Mouse (Mus musculus) kidney, embryonic 15.5 days (tissue): ENCODE results near the gene Tktl2. TPM values are rescaled to one million over a fixed set of nuclear protein-coding genes. Genes with fewer than 3 reads are reported as not detected.

Experiments
- ATAC-seq: fragments of 200-750 bp; cut with Nextera tagmentation; replicated peaks from 2 replicates; pipeline ENCODE4 v1.8.0; 2017; ENCODE audit warnings: moderate TSS enrichment; ENCODE audit not compliant: low FRiP score
- H3K27ac ChIP-seq: fragments of 300-500 bp; sonication (generic); 2 replicates; pipeline ENCODE4 v1.5.1; 2015; ENCODE audit warnings: mild to moderate bottlenecking, inconsistent platforms
- H3K27me3 ChIP-seq: fragments of 300-500 bp; sonication (generic); 2 replicates; pipeline ENCODE4 v1.6.1; 2015; ENCODE audit warnings: inconsistent platforms
- H3K36me3 ChIP-seq: fragments of 300-500 bp; sonication (generic); 2 replicates; pipeline ENCODE4 v1.6.1; 2015; ENCODE audit warnings: inconsistent platforms
- H3K4me1 ChIP-seq: fragments of 300-500 bp; sonication (generic); 2 replicates; pipeline ENCODE4 v1.6.1; 2015; ENCODE audit warnings: inconsistent platforms
- H3K4me2 ChIP-seq: fragments of 300-500 bp; sonication (generic); 2 replicates; pipeline ENCODE4 v1.6.1; 2015; ENCODE audit warnings: moderate library complexity, mild to moderate bottlenecking, inconsistent platforms
- H3K4me3 ChIP-seq: fragments of 300-500 bp; sonication (generic); replicated peaks from 2 replicates; pipeline ENCODE4 v1.5.1; 2015; ENCODE audit warnings: mild to moderate bottlenecking, inconsistent platforms
- H3K9ac ChIP-seq: fragments of 300-500 bp; sonication (generic); 2 replicates; pipeline ENCODE4 v1.6.1; 2015; ENCODE audit warnings: mild to moderate bottlenecking, inconsistent platforms
- H3K9me3 ChIP-seq: fragments of 300-500 bp; sonication (generic); replicated peaks from 2 replicates; pipeline ENCODE4 v1.6.1; 2016; ENCODE audit warnings: inconsistent platforms
- WGBS: fragments of 180-500 bp; shearing (Covaris S2); methylation state at CpG from one replicate; pipeline ENCODE4 v1.1.7; 2015; ENCODE audit warnings: mixed read lengths; 5-methylcytosine and 5-hydroxymethylcytosine counted together
- polyA plus RNA-seq: library from polyadenylated mRNA; unstranded; fragments of >200 nt; fragmentation: Nextera tagmentation; extraction: Ambion mirVana; gene quantifications from 2 replicates; pipeline ENCODE4 v1.2.1, GENCODE M21; 2015

Tktl2 gene
- not detected in 2 replicates for polyA plus RNA-seq

- no peaks in the 10 kb centered on the region for H3K4me1 ChIP-seq
- H3K4me3 ChIP-seq = no peak within 1 kb of the TSS
- H3K9ac ChIP-seq = no peak within 1 kb of the TSS
- no peak within 1 kb of the TSS for H3K27ac ChIP-seq
- H3K4me2 ChIP-seq = no peak within 1 kb of the TSS
- H3K36me3 ChIP-seq = no peaks in the 10 kb centered on the region
- no peaks in the 10 kb centered on the region for H3K9me3 ChIP-seq
- no peaks in the 10 kb centered on the region for H3K27me3 ChIP-seq
- WGBS = 95% methylated on average over 22 of the region's 22 CpGs
- no peak for ATAC-seq
Observed at GRCm38 (mm10) chr8:66511537-66511936, at the start of gene Tktl2. Gene Tktl2 (plus strand): TSS chr8:66511756.

GRCm38 (mm10) chr8:66469821-66470220, 41.7 kb upstream of the Tktl2 start:
- WGBS = 88% methylated on average over 3 of the region's 3 CpGs
- Histone ChIP-seq H3K4me1 (no peaks in the 10 kb centered on the region), H3K9me3 (no peaks in the 10 kb centered on the region), H3K36me3 (0 out of 2 replicates have a peak, but pooled peaks cover under 1% of the 10 kb centered on the region), H3K4me2 (no peak overlapping the region), H3K9ac (no peak overlapping the region), H3K27ac (no peak overlapping the region), H3K27me3 (no peaks in the 10 kb centered on the region), H3K4me3 (no peak overlapping the region)
- no peak for ATAC-seq

GRCm38 (mm10) chr8:66476880-66477279, 34.7 kb upstream of the Tktl2 start:
- no peak overlapping the region for H3K4me3 ChIP-seq
- 94% methylated on average over 3 of the region's 3 CpGs for WGBS
- H3K9me3 ChIP-seq = no peaks in the 10 kb centered on the region
- no peaks in the 10 kb centered on the region for H3K27me3 ChIP-seq
- H3K4me2 ChIP-seq = no peak overlapping the region
- no peaks in the 10 kb centered on the region for H3K4me1 ChIP-seq
- H3K36me3 ChIP-seq = peaks cover 63% of the 10 kb centered on the region
- H3K27ac ChIP-seq = no peak overlapping the region
- ATAC-seq = no peak
- H3K9ac ChIP-seq = no peak overlapping the region

GRCm38 (mm10) chr8:66486084-66486763, 25.3 kb upstream of the Tktl2 start, which contains the start of gene Tma16:
Gene Tma16 (minus strand): TSS chr8:66486530.
- under 1% methylated on average over 45 of the region's 45 CpGs for WGBS
- peak; percentile 96 for ATAC-seq
- Histone ChIP-seq H3K36me3 (peaks cover 27% of the 10 kb centered on the region), H3K9ac (peak within 1 kb of the TSS; percentile 62), H3K27ac (peak within 1 kb of the TSS; percentile 71; the same call in 1 of the 2 replicates), H3K4me1 (peaks cover 8% of the 10 kb centered on the region), H3K9me3 (no peaks in the 10 kb centered on the region), H3K27me3 (no peaks in the 10 kb centered on the region), H3K4me2 (peak within 1 kb of the TSS; percentile 75), H3K4me3 (peak within 1 kb of the TSS; percentile 79)

GRCm38 (mm10) chr8:66488556-66488955, 23.0 kb upstream of the Tktl2 start:
- H3K4me3 ChIP-seq = no peak overlapping the region
- no peak overlapping the region for H3K4me2 ChIP-seq
- H3K4me1 ChIP-seq = peaks cover 8% of the 10 kb centered on the region
- no peak for ATAC-seq
- no peaks in the 10 kb centered on the region for H3K27me3 ChIP-seq
- no peak overlapping the region for H3K9ac ChIP-seq
- WGBS = 61% methylated on average over 3 of the region's 3 CpGs
- no peaks in the 10 kb centered on the region for H3K9me3 ChIP-seq
- no peak overlapping the region for H3K27ac ChIP-seq
- 0 out of 2 replicates have a peak, but pooled peaks cover 5% of the 10 kb centered on the region for H3K36me3 ChIP-seq

- peaks cover 1% of the 10 kb centered on the region; the same call in 1 of the 2 replicates for H3K4me1 ChIP-seq
- no peak overlapping the region for H3K4me2 ChIP-seq
- no peaks in the 10 kb centered on the region for H3K9me3 ChIP-seq
- 83% methylated on average over 4 of the region's 4 CpGs for WGBS
- H3K27me3 ChIP-seq = no peaks in the 10 kb centered on the region
- H3K27ac ChIP-seq = no peak overlapping the region
- no peak overlapping the region for H3K9ac ChIP-seq
- no peak overlapping the region for H3K4me3 ChIP-seq
- no peaks in the 10 kb centered on the region for H3K36me3 ChIP-seq
- ATAC-seq = no peak
Observed at GRCm38 (mm10) chr8:66490624-66491023, 20.9 kb upstream of the Tktl2 start.

- no peak overlapping the region for H3K27ac ChIP-seq
- H3K36me3 ChIP-seq = no peaks in the 10 kb centered on the region
- no peak overlapping the region for H3K9ac ChIP-seq
- H3K4me1 ChIP-seq = no peaks in the 10 kb centered on the region
- no peak for ATAC-seq
- no peak overlapping the region for H3K4me2 ChIP-seq
- no peak overlapping the region for H3K4me3 ChIP-seq
- 69% methylated on average over 2 of the region's 2 CpGs for WGBS
- 0 out of 2 replicates have a peak, but pooled peaks cover 6% of the 10 kb centered on the region for H3K27me3 ChIP-seq
- no peaks in the 10 kb centered on the region for H3K9me3 ChIP-seq
Observed at GRCm38 (mm10) chr8:66494496-66494895, 17.1 kb upstream of the Tktl2 start.

- Histone ChIP-seq H3K4me2 (no peak overlapping the region), H3K4me3 (no peak overlapping the region), H3K36me3 (no peaks in the 10 kb centered on the region), H3K9ac (no peak overlapping the region), H3K27me3 (0 out of 2 replicates have a peak, but pooled peaks cover 6% of the 10 kb centered on the region), H3K9me3 (no peaks in the 10 kb centered on the region), H3K4me1 (no peaks in the 10 kb centered on the region), H3K27ac (no peak overlapping the region)
- ATAC-seq = peak; percentile 83
- WGBS = 7% methylated on average over 8 of the region's 8 CpGs
Observed at GRCm38 (mm10) chr8:66495726-66496125, 15.8 kb upstream of the Tktl2 start.

- Histone ChIP-seq H3K4me2 (no peak overlapping the region), H3K9ac (no peak overlapping the region), H3K27me3 (0 out of 2 replicates have a peak, but pooled peaks cover 6% of the 10 kb centered on the region), H3K4me1 (no peaks in the 10 kb centered on the region), H3K27ac (no peak overlapping the region), H3K9me3 (no peaks in the 10 kb centered on the region), H3K4me3 (no peak overlapping the region), H3K36me3 (no peaks in the 10 kb centered on the region)
- 33% methylated on average over 4 of the region's 4 CpGs for WGBS
- ATAC-seq = no peak
Observed at GRCm38 (mm10) chr8:66496998-66497577, 14.5 kb upstream of the Tktl2 start.

- Histone ChIP-seq H3K4me3 (no peak overlapping the region), H3K4me1 (no peaks in the 10 kb centered on the region), H3K36me3 (no peaks in the 10 kb centered on the region), H3K27me3 (no peaks in the 10 kb centered on the region), H3K9ac (no peak overlapping the region), H3K9me3 (no peaks in the 10 kb centered on the region), H3K4me2 (no peak overlapping the region), H3K27ac (no peak overlapping the region)
- 84% methylated on average over 2 of the region's 2 CpGs for WGBS
- ATAC-seq = no peak
Observed at GRCm38 (mm10) chr8:66503381-66503780, 8.2 kb upstream of the Tktl2 start.

GRCm38 (mm10) chr8:66519149-66519548, 7.6 kb downstream of the Tktl2 start:
- H3K9me3 ChIP-seq = no peaks in the 10 kb centered on the region
- H3K27ac ChIP-seq = no peak overlapping the region
- no peaks in the 10 kb centered on the region for H3K27me3 ChIP-seq
- no peak overlapping the region for H3K9ac ChIP-seq
- no peaks in the 10 kb centered on the region for H3K4me1 ChIP-seq
- no peak for ATAC-seq
- no peaks in the 10 kb centered on the region for H3K36me3 ChIP-seq
- WGBS = 80% methylated on average over 2 of the region's 2 CpGs
- H3K4me2 ChIP-seq = no peak overlapping the region
- H3K4me3 ChIP-seq = no peak overlapping the region

- Histone ChIP-seq H3K4me1 (no peaks in the 10 kb centered on the region), H3K9me3 (no peaks in the 10 kb centered on the region), H3K27ac (no peak overlapping the region), H3K36me3 (no peaks in the 10 kb centered on the region), H3K4me2 (no peak overlapping the region), H3K27me3 (no peaks in the 10 kb centered on the region), H3K9ac (no peak overlapping the region), H3K4me3 (no peak overlapping the region)
- no peak for ATAC-seq
Observed at GRCm38 (mm10) chr8:66520576-66520975, 9.0 kb downstream of the Tktl2 start.
